Comparison of ENCODE assay signal across 28 mouse cellular contexts in the genomic region with DNA sequence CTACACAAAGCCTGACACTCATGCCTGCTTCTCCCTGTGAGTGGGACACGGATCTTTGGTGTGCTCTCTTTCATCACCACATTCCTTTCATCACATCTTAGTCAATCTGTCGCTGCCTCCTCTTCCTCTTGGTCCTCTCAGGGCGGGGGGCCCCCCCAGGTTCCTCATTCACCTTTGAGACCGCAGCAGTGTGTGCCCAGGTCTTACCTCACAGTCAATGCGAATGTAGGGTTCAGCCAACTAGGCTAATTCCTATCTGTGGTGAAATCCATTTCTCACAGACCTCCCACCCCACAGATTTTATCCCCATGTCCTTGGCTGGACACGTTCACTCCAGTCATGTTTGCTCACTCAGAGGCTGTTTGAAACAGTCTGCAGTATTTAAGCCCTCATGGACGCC. TPM values are rescaled to one million over a fixed set of nuclear protein-coding genes. Genes with fewer than 3 reads are reported as not detected.
DNase-seq lines count a peak whose midpoint lies in the region; ATAC-seq and TF ChIP-seq lines count a peak whose summit lies in the region.
"Had no signal": no experiment of that assay in that cellular context is flagged by ENCODE, and none has a peak within 500 bp of the region (broad histone marks: within the 10 kb centered on the region; RNA-seq: fewer than 3 reads in every experiment).

No protein-coding gene starts in this region.

- no peak overlapping the region for H3K4me2 ChIP-seq in liver, embryonic 12.5 days
- peak overlapping the region; percentile 67; the same call in 1 of the 2 replicates for H3K4me2 ChIP-seq in liver, postnatal 0 days (ENCODE audit: low read depth, low read length)
- H3K4me2 ChIP-seq: embryonic facial prominence, embryonic 15.5 days; forebrain, embryonic 13.5 days; hindbrain, embryonic 15.5 days; kidney, embryonic 15.5 days; lung, embryonic 14.5 days; midbrain, embryonic 15.5 days; neural tube, embryonic 15.5 days; stomach, embryonic 15.5 days had no signal

- H3K36me3 ChIP-seq in liver, embryonic 12.5 days, result peaks cover 59% of the 10 kb centered on the region
- peaks cover 33% of the 10 kb centered on the region for H3K36me3 ChIP-seq in liver, postnatal 0 days (replicated peaks; ENCODE audit: insufficient read depth, low read length)
- H3K36me3 ChIP-seq: embryonic facial prominence, embryonic 10.5 days; embryonic facial prominence, embryonic 15.5 days; hindbrain, embryonic 10.5 days; hindbrain, embryonic 15.5 days; kidney, embryonic 15.5 days; midbrain, embryonic 15.5 days; neural tube, embryonic 15.5 days; stomach, embryonic 15.5 days had no signal

- no peaks in the 10 kb centered on the region for H3K9me3 ChIP-seq in liver, embryonic 12.5 days (replicated peaks)
- no peaks in the 10 kb centered on the region for H3K9me3 ChIP-seq in liver, postnatal 0 days (ENCODE audit: low read length)
- H3K9me3 ChIP-seq: embryonic facial prominence, embryonic 10.5 days; embryonic facial prominence, embryonic 15.5 days; forebrain, embryonic 13.5 days; hindbrain, embryonic 10.5 days; hindbrain, embryonic 15.5 days; kidney, embryonic 15.5 days; midbrain, embryonic 15.5 days; neural tube, embryonic 15.5 days; stomach, embryonic 15.5 days had no signal

- no peak overlapping the region for H3K9ac ChIP-seq in liver, embryonic 12.5 days
- H3K9ac ChIP-seq in liver, postnatal 0 days (replicated peaks), result peak overlapping the region; percentile 61
- H3K9ac ChIP-seq: embryonic facial prominence, embryonic 15.5 days; forebrain, embryonic 13.5 days; hindbrain, embryonic 15.5 days; kidney, embryonic 15.5 days; lung, embryonic 14.5 days; midbrain, embryonic 15.5 days; neural tube, embryonic 15.5 days; stomach, embryonic 15.5 days had no signal

- no peak for TF ChIP-seq CTCF in liver, postnatal 0 days (IDR thresholded peaks at IDR 0.05; ENCODE audit: low read depth)

- H3K4me3 ChIP-seq in liver, embryonic 12.5 days, result no peak overlapping the region
- peak overlapping the region; percentile 48 for H3K4me3 ChIP-seq in liver, postnatal 0 days (ENCODE audit: low read depth, low read length)
- H3K4me3 ChIP-seq: embryonic facial prominence, embryonic 10.5 days; embryonic facial prominence, embryonic 15.5 days; forebrain, embryonic 13.5 days; hindbrain, embryonic 10.5 days; hindbrain, embryonic 15.5 days; kidney, embryonic 15.5 days; midbrain, embryonic 15.5 days; neural tube, embryonic 15.5 days; stomach, embryonic 15.5 days had no signal

- H3K27ac ChIP-seq in liver, embryonic 12.5 days, result peak overlapping the region; percentile 12; the same call in 1 of the 2 replicates
- peak overlapping the region; percentile 82 for H3K27ac ChIP-seq in liver, postnatal 0 days (ENCODE audit: low read depth)
- H3K27ac ChIP-seq: embryonic facial prominence, embryonic 10.5 days; embryonic facial prominence, embryonic 15.5 days; forebrain, embryonic 13.5 days; hindbrain, embryonic 10.5 days; hindbrain, embryonic 15.5 days; kidney, embryonic 15.5 days; midbrain, embryonic 15.5 days; neural tube, embryonic 15.5 days; stomach, embryonic 15.5 days had no signal

- DNase-seq in liver, result no peak
- peak; percentile 46 for DNase-seq in gonadal fat pad, adult 2 months (ENCODE audit: low read depth)
- peak; percentile 80 for DNase-seq in liver, postnatal 0 days
- DNase-seq in urinary bladder, adult 2 months (ENCODE audit: low spot score), result no peak
- DNase-seq in embryo, embryonic 10 days (ENCODE audit: low spot score), result no peak
- DNase-seq in heart, adult 8-10 months (ENCODE audit: low spot score), result no peak
- DNase-seq: adrenal gland, adult 8-10 months; B cell, adult 2 months; cerebellum, adult 11-12 months; cerebellum, postnatal 14 days; gastrocnemius, postnatal 36 days; heart, postnatal 14 days; kidney, adult 18-20 months; kidney, postnatal 36 days; left cerebral cortex, postnatal 4 days; lung, embryonic 14.5 days; right cerebral cortex, postnatal 25 days had no signal

- no peak for ATAC-seq in liver, embryonic 12.5 days
- ATAC-seq in liver, postnatal 0 days, result peak; percentile 91
- ATAC-seq: forebrain, embryonic 13.5 days; inflammation-experienced regulatory T-cells, adult 6 months; midbrain, embryonic 15.5 days had no signal

- 80% methylated on average over 7 of the region's 7 CpGs for WGBS in liver, embryonic 12.5 days (ENCODE audit: insufficient replicate concordance)
- WGBS in liver, postnatal 0 days (ENCODE audit: insufficient replicate concordance), result 51% methylated on average over 7 of the region's 7 CpGs

- TF ChIP-seq EP300 in liver, postnatal 0 days (IDR thresholded peaks at IDR 0.05; ENCODE audit: low read depth), result peak; percentile 81

- H3K4me1 ChIP-seq in liver, embryonic 12.5 days, result peaks cover 87% of the 10 kb centered on the region
- H3K4me1 ChIP-seq in liver, postnatal 0 days (ENCODE audit: insufficient read depth), result peaks cover 50% of the 10 kb centered on the region
- H3K4me1 ChIP-seq: midbrain, embryonic 15.5 days; stomach, embryonic 15.5 days had no signal

- no peaks in the 10 kb centered on the region for H3K27me3 ChIP-seq in liver, embryonic 12.5 days (replicated peaks)
- H3K27me3 ChIP-seq in liver, postnatal 0 days (ENCODE audit: insufficient read depth, low read length), result no peaks in the 10 kb centered on the region
- H3K27me3 ChIP-seq: embryonic facial prominence, embryonic 15.5 days; forebrain, embryonic 13.5 days; hindbrain, embryonic 15.5 days; kidney, embryonic 15.5 days; midbrain, embryonic 15.5 days; neural tube, embryonic 15.5 days; stomach, embryonic 15.5 days had no signal

RNA-seq across cellular contexts. Expression of a gene that starts 17.5 kb away (rescaled TPM):
- 166 and 181 TPM in 2 replicates for polyA plus RNA-seq in liver, embryonic 12.5 days (2016; fragmentation: Nextera tagmentation; extraction: Ambion mirVana)
- polyA plus RNA-seq in gonadal fat pad, adult 2 months (2012; rRNA removed), result 6.9 and 8.2 TPM in 2 replicates
- 175 and 212 TPM in 2 replicates for polyA plus RNA-seq in liver, postnatal 0 days (2015; fragmentation: Nextera tagmentation; extraction: Ambion mirVana)
- polyA plus RNA-seq in urinary bladder, adult 2 months (2012; rRNA removed), result 22.3 and 25.0 TPM in 2 replicates
- 10 to 100 TPM; 60.4 to 74.1 (median 71.4) TPM for total RNA-seq in heart, adult 8-10 months (2022)

Comparison
In these comparisons a context has a peak if more than half of its experiments do, and no peak if none do; other contexts are left out.
1. DNase-seq: peak in gonadal fat pad, adult 2 months (single experiment) and liver, postnatal 0 days (single experiment); none in liver (single experiment), urinary bladder, adult 2 months (single experiment), embryo, embryonic 10 days (single experiment) and heart, adult 8-10 months (single experiment).